In genomic region chr6:90463228-90463862, GRCm38 (mm10) we compare ENCODE assay signal across 7 mouse cellular contexts. TPM values are rescaled to one million over a fixed set of nuclear protein-coding genes. Genes with fewer than 3 reads are reported as not detected.
DNase-seq lines count a peak whose midpoint lies in the region; ATAC-seq lines count a peak whose summit lies in the region.

No protein-coding gene starts in this region.

- no peaks in the 10 kb centered on the region for H3K9me3 ChIP-seq in embryonic facial prominence, embryonic 12.5 days

- peak overlapping the region; percentile 100 for H3K4me2 ChIP-seq in embryonic facial prominence, embryonic 12.5 days (replicated peaks)

- WGBS in embryonic facial prominence, embryonic 12.5 days, result under 1% methylated on average over 31 of the region's 31 CpGs

- no peaks in the 10 kb centered on the region for H3K36me3 ChIP-seq in embryonic facial prominence, embryonic 12.5 days

- peaks cover 28% of the 10 kb centered on the region for H3K27me3 ChIP-seq in embryonic facial prominence, embryonic 12.5 days

- peak overlapping the region; percentile 66 for H3K9ac ChIP-seq in embryonic facial prominence, embryonic 12.5 days

- ATAC-seq in embryonic facial prominence, embryonic 12.5 days (ENCODE audit: insufficient number of reproducible peaks, insufficient read depth, low FRiP score, low TSS enrichment), result peak; percentile 62

- H3K27ac ChIP-seq in brown adipose tissue, adult 24 weeks (replicated peaks; ENCODE audit: low read depth, low read length), result peak overlapping the region; percentile 52
- H3K27ac ChIP-seq in embryonic facial prominence, embryonic 12.5 days, result no peak overlapping the region

- DNase-seq in heart, adult 18-20 months, result peak; percentile 97 to 99
- peak; percentile 99 for DNase-seq in kidney, adult 11 months
- DNase-seq in left cerebral cortex, postnatal 25 days (ENCODE audit: low spot score in 2 of 2), result peak; percentile 84 to 89
- peak; percentile 67 for DNase-seq in mesoderm, embryonic 11.5 days (ENCODE audit: low read depth, low spot score)
- DNase-seq in skeletal muscle tissue, adult 2 months (ENCODE audit: low read depth, low spot score), result peak; percentile 97

- intact Hi-C loops in left cerebral cortex, postnatal 25 days (cut with DNase I), result loop anchor here (1.0 to 2.0 kb wide), 2 partner anchors 8 to 43 kb away; no protein-coding TSS in a partner anchor

- H3K4me1 ChIP-seq in brown adipose tissue, adult 24 weeks (ENCODE audit: control insufficient read depth, insufficient read depth, insufficient read length, low read length), result peaks cover 33% of the 10 kb centered on the region
- peaks cover 15% of the 10 kb centered on the region for H3K4me1 ChIP-seq in embryonic facial prominence, embryonic 12.5 days

- peak overlapping the region; percentile 60 for H3K4me3 ChIP-seq in brown adipose tissue, adult 24 weeks (ENCODE audit: insufficient read depth, low read depth, low read length)
- H3K4me3 ChIP-seq in embryonic facial prominence, embryonic 12.5 days, result peak overlapping the region; percentile 65

RNA-seq across cellular contexts. Expression of gene Klf15, which starts 1.0 kb away (rescaled TPM):
- polyA plus RNA-seq in brown adipose tissue, adult 24 weeks (2012; ENCODE audit: insufficient read depth, insufficient read length, missing spikeins), result 14.5 and 19.8 TPM in 2 replicates
- polyA plus RNA-seq in embryonic facial prominence, embryonic 12.5 days (2016; fragmentation: Nextera tagmentation; extraction: Ambion mirVana), result 4.5 TPM in 2 replicates
- total RNA-seq in heart, adult 18-20 months (2021), result 10 to 100 TPM; 70.9 to 89.8 TPM
- 10 to 100 TPM; 20.8 to 24.2 TPM for total RNA-seq in left cerebral cortex, postnatal 25 days (2021)

RNA-seq across cellular contexts. Expression of gene Aldh1l1, which starts 22.9 kb away (rescaled TPM):
- 46.2 and 52.8 TPM in 2 replicates for polyA plus RNA-seq in brown adipose tissue, adult 24 weeks (2012; ENCODE audit: insufficient read depth, insufficient read length, missing spikeins)
- 1.7 and 2.1 TPM in 2 replicates for polyA plus RNA-seq in embryonic facial prominence, embryonic 12.5 days (2016; fragmentation: Nextera tagmentation; extraction: Ambion mirVana)
- 1 to 10 TPM; 1.7 to 4.9 TPM for total RNA-seq in heart, adult 18-20 months (2021)
- 10 to 100 TPM; 63.5 to 65.8 TPM for total RNA-seq in left cerebral cortex, postnatal 25 days (2021)

RNA-seq across cellular contexts. Expression of gene Cfap100, which starts 34.7 kb away (rescaled TPM):
- 1.6 TPM in 1 of 2 replicates, not detected in the other for polyA plus RNA-seq in brown adipose tissue, adult 24 weeks (2012; ENCODE audit: insufficient read depth, insufficient read length, missing spikeins)
- 0.65 and 0.76 TPM in 2 replicates for polyA plus RNA-seq in embryonic facial prominence, embryonic 12.5 days (2016; fragmentation: Nextera tagmentation; extraction: Ambion mirVana)
- under 1 TPM; 0.15 to 0.28 TPM for total RNA-seq in heart, adult 18-20 months (2021)
- total RNA-seq in left cerebral cortex, postnatal 25 days (2021), result 1 to 10 TPM; 3.8 to 3.9 TPM

Comparison
In these comparisons a context has a peak if more than half of its experiments do, and no peak if none do; other contexts are left out.
1. RNA of gene Aldh1l1, which starts 22.9 kb away (total RNA-seq): 63.5 to 65.8 TPM in left cerebral cortex, postnatal 25 days; 1.7 to 4.9 TPM in heart, adult 18-20 months; every median in the first group is over 10 times any median in the second.
2. Peak in every context shown above with its lines, with median percentiles within 50 percentile points of each other: DNase-seq.